Mouse (Mus musculus) heart, embryonic 12.5 days (tissue): ENCODE results near the gene Disc1. TPM values are rescaled to one million over a fixed set of nuclear protein-coding genes. Genes with fewer than 3 reads are reported as not detected.

Source experiments
- ATAC-seq: fragments of 200-750 bp; cut with Nextera tagmentation; 2 replicates; pipeline ENCODE4 v1.8.0; 2017; ENCODE audit warnings: moderate TSS enrichment, moderate library complexity; ENCODE audit not compliant: insufficient number of reproducible peaks, low FRiP score
- H3K27ac ChIP-seq: fragments of 300-500 bp; sonication (generic); 2 replicates; pipeline ENCODE4 v1.5.1; 2016; ENCODE audit warnings: mild to moderate bottlenecking, moderate library complexity; ENCODE audit not compliant: poor library complexity, severe bottlenecking
- H3K27me3 ChIP-seq: fragments of 300-500 bp; sonication (generic); replicated peaks from 2 replicates; pipeline ENCODE4 v1.6.1; 2016; ENCODE audit warnings: mild to moderate bottlenecking, moderate library complexity
- H3K36me3 ChIP-seq: fragments of 300-500 bp; sonication (generic); 2 replicates; pipeline ENCODE4 v1.6.1; 2016; ENCODE audit warnings: mild to moderate bottlenecking, moderate library complexity
- H3K4me1 ChIP-seq: fragments of 300-500 bp; sonication (generic); replicated peaks from 2 replicates; pipeline ENCODE4 v1.6.1; 2016; ENCODE audit warnings: mild to moderate bottlenecking
- H3K4me2 ChIP-seq: fragments of 300-500 bp; sonication (generic); 2 replicates; pipeline ENCODE4 v1.6.1; 2016; ENCODE audit warnings: mild to moderate bottlenecking, moderate library complexity
- H3K4me3 ChIP-seq: fragments of 300-500 bp; sonication (generic); 2 replicates; pipeline ENCODE4 v1.5.1; 2016; ENCODE audit warnings: mild to moderate bottlenecking
- H3K9ac ChIP-seq: fragments of 300-500 bp; sonication (generic); 2 replicates; pipeline ENCODE4 v1.6.1; 2016; ENCODE audit warnings: mild to moderate bottlenecking, moderate library complexity
- H3K9me3 ChIP-seq: fragments of 300-500 bp; sonication (generic); replicated peaks from 2 replicates; pipeline ENCODE4 v1.6.1; 2016; ENCODE audit warnings: mild to moderate bottlenecking, moderate library complexity
- WGBS: fragments of 180-500 bp; shearing (Covaris S2); methylation state at CpG from one replicate; pipeline ENCODE4 v1.1.7; 2016; 5-methylcytosine and 5-hydroxymethylcytosine counted together
- polyA plus RNA-seq: library from polyadenylated mRNA; unstranded; fragments of >200 nt; fragmentation: Nextera tagmentation; extraction: Ambion mirVana; gene quantifications from 2 replicates; pipeline ENCODE4 v1.2.1, GENCODE M21; 2016

Gene Disc1
- polyA plus RNA-seq, 1 experiment from 2014 or later = 2.3 TPM

DNA sequence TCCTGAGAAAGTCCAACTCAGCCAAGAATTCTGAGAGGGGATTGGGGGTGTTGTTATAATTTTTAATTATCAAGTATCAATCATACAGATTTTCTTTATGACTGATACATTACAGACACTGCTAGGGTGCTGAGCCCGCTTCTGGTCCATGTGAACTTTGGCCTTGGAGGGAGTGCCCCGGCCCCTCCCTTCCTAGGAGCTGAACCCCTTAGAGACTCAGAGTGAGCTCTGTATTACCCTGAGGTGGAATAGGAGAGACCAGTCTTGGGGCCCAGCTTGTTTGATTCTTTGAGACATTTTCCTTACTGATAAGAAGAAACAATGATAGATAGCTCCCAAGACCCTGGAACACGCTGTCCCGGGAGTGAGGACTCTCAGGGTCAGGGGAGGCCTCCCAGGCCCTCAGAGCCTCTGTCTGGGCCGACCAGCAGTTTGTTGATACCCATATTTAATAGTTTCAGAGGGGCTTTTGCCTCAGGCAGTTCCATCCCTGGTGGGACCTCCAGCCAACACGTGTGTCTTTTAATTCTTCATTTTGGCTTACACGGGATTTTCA is 192.8 kb downstream of the Disc1 start:
- H3K4me1 ChIP-seq = peaks cover 34% of the 10 kb centered on the region
- no peak overlapping the region for H3K4me3 ChIP-seq
- H3K9ac ChIP-seq = no peak overlapping the region
- no peak for ATAC-seq
- no peak overlapping the region for H3K4me2 ChIP-seq
- no peaks in the 10 kb centered on the region for H3K9me3 ChIP-seq
- no peak overlapping the region for H3K27ac ChIP-seq
- 45% methylated on average over 7 of the region's 7 CpGs for WGBS
- no peaks in the 10 kb centered on the region for H3K27me3 ChIP-seq
- no peaks in the 10 kb centered on the region for H3K36me3 ChIP-seq

DNA sequence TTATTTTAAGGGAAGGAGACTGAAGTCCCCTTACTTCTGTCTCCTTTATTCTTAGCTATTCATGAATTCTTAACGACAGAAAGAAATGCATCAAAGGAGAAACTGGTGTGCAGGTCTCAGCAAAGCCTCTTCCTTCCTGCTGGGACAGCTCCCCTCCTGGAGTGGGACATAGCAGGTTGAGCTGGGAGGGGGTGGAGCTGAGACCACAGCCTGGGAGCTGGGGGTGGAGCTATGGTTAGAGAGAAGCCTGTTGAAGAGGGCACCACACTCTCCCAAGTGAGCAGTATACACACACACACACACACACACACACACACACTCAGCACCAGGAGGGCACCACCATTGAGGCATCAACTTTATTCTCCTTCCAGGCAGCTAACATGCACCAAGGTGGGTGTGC is 193.4 kb downstream of the Disc1 start:
- H3K9ac ChIP-seq = no peak overlapping the region
- 6% methylated on average over 1 of the region's 1 CpGs for WGBS
- peaks cover 29% of the 10 kb centered on the region for H3K4me1 ChIP-seq
- no peak for ATAC-seq
- H3K36me3 ChIP-seq = no peaks in the 10 kb centered on the region
- H3K4me2 ChIP-seq = no peak overlapping the region
- H3K27me3 ChIP-seq = no peaks in the 10 kb centered on the region
- H3K27ac ChIP-seq = no peak overlapping the region
- H3K9me3 ChIP-seq = no peaks in the 10 kb centered on the region
- H3K4me3 ChIP-seq = no peak overlapping the region

DNA sequence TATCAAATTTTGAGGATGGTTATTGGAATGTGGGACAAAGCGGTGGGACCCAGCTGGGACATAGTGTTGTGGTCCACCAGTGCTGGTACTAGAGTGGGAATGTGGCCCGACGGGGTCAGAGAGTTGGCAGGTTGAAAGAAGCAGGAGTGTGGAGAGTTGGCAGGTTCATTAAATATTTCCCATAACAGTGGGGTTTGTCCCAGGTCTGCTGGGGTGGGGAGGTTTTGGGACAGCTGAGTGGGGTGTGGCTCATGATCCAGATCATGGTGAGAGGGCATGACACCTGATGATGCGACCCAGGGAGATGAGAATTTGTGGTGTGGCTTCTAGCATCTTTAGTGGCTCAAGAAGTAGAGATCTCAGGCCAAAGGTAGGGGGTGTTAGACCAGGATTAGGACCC is 199.0 kb downstream of the Disc1 start:
- H3K4me2 ChIP-seq = no peak overlapping the region
- H3K9ac ChIP-seq = no peak overlapping the region
- no peaks in the 10 kb centered on the region for H3K27me3 ChIP-seq
- WGBS = 92% methylated on average over 4 of the region's 4 CpGs
- H3K4me3 ChIP-seq = no peak overlapping the region
- H3K9me3 ChIP-seq = no peaks in the 10 kb centered on the region
- peaks cover 25% of the 10 kb centered on the region for H3K4me1 ChIP-seq
- no peak for ATAC-seq
- no peak overlapping the region for H3K27ac ChIP-seq
- H3K36me3 ChIP-seq = no peaks in the 10 kb centered on the region

DNA sequence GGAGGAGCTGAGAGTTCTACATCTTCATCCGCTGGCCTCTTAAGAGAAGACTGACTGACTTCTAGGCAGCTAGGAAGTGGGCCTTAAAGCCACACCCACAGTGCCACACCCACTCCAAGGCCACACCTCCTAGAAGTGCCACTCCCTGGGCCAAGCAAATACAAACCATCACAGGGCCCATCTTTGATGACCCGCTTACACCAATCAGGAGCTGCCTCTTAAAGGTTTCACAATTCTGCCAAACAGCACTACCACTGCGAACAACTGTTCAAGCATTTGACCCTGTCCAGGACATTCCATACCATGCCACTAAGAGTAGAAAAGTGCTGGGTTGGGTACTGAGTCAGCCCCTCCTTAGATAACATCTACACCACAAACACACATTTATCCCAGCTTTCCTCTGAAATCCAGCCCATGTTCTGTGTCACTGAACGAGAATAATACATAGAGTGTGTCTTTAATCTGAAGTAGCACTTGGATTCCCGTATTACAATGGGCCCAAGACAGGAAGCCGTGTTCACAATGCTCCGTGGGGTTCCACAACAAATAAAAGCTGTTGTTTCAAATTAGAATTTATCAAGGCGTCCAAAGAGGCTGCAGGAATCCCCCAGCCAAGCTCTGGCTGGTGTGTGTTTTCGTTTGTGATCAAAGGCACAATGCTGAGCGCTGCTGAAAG is 199.6 kb downstream of the Disc1 start:
- Histone ChIP-seq H3K4me3 (peak overlapping the region; percentile 49), H3K4me2 (peak overlapping the region; percentile 81), H3K9ac (peak overlapping the region; percentile 69), H3K27ac (peak overlapping the region; percentile 88), H3K9me3 (no peaks in the 10 kb centered on the region), H3K27me3 (no peaks in the 10 kb centered on the region), H3K36me3 (no peaks in the 10 kb centered on the region), H3K4me1 (peaks cover 28% of the 10 kb centered on the region)
- 45% methylated on average over 10 of the region's 10 CpGs for WGBS
- 0 out of 2 replicates have a peak, but pooled peaks have one; percentile 14 for ATAC-seq

DNA sequence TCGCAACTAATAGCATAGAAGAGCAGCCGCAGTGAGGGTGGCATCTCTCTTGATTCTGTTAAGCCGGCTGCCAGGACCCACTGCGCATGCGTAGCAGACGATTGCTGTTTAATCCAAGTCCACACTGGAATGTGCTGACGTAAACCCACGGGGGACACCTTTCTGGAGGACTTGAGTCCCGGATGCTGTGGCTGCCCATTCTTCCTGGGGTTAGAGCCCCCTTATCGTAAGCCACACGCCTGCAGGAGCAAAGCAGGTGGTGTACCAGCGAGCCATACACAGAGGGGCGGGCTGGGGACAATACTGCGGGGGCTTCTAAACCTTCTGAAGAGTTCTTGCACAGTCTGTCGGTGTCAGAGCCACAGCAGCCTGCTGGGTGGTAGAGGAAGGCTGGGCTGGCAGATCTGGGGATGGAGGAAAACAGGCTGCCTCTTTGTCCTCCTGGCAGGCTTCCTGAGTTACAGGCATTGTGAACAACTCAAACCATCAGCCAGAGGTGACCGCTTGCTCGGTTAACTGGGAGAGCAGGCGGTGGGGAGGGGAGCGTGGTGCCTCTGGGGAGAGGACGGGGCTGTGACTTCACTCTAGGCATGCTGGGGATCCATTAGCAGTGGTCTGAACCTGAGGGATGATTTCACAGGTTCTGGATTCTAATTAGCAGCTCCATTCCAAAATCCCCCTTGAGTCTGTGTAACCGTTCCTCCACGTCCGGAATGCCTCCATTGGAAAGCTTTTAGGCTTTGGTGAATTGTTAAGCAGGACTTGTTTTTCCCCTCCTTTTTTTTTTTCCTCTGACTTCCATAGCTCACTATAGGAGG is 200.4 kb downstream of the Disc1 start:
- peak overlapping the region; percentile 69 for H3K9ac ChIP-seq
- peak overlapping the region; percentile 81 for H3K4me2 ChIP-seq
- peak overlapping the region; percentile 49 for H3K4me3 ChIP-seq
- WGBS = 19% methylated on average over 23 of the region's 23 CpGs
- peak overlapping the region; percentile 88 for H3K27ac ChIP-seq
- H3K27me3 ChIP-seq = no peaks in the 10 kb centered on the region
- no peaks in the 10 kb centered on the region for H3K9me3 ChIP-seq
- ATAC-seq = peak; percentile 60
- H3K36me3 ChIP-seq = no peaks in the 10 kb centered on the region
- peaks cover 34% of the 10 kb centered on the region for H3K4me1 ChIP-seq

DNA sequence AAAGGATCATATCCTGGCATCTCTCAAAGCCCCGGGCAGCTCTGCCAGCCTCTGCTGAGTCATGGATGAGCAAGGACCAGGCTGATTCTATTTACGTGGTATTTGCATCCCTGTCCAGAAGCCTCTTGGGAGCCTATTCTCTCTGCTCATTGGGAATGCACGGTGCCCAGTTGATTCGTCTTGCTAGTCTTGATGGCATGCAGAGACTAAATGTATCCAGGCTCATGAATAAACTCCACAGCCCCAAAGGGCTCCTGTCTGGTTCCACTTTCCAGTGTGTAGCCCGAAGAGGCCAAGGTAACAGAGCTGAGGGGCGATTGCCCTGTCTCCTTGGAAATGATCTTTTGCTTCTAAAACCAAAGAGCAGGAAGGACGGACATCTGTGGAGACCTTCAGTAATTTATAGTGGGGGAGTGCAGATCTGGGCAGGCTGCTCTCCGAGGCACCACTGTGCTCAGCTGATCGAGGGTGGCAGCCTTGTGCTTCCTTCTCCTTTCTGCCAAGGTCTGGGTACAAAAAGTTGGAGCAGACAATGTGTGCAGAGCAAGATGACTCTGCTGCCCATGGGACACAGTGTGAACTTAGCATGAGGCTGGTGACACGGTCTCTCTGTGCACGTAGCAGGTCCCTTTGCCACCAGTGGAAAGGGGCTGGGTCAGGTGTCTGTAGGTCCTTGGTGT is 201.2 kb downstream of the Disc1 start:
- 70% methylated on average over 11 of the region's 11 CpGs for WGBS

DNA sequence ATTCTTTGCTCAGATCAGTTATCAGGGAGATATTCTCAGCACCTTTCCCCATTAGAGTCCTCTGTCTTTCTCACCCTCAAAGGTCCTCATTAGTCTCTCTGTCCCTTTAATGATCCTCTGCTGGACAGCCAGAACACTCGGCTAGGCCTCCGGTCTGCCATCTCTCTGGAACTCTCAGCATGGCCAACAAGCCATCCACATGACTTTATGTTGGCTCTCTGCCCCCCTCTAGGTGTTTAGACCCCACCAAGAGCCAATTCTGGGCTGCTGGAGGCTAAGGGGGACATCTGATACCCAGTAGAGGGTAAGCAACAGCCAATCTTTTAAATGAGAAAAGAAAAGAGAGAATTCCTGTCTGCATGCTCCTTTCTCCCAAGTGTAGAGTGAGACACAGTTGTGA is 203.7 kb downstream of the Disc1 start:
- Histone ChIP-seq H3K9ac (no peak overlapping the region), H3K27me3 (no peaks in the 10 kb centered on the region), H3K4me1 (peaks cover 48% of the 10 kb centered on the region), H3K4me2 (no peak overlapping the region), H3K9me3 (no peaks in the 10 kb centered on the region), H3K27ac (no peak overlapping the region), H3K36me3 (no peaks in the 10 kb centered on the region), H3K4me3 (no peak overlapping the region)
- 41% methylated on average over 2 of the region's 2 CpGs for WGBS
- no peak for ATAC-seq

More for the DNA sequence above, 201.2 kb downstream of the Disc1 start:
- Histone ChIP-seq H3K4me3 (no peak overlapping the region), H3K36me3 (no peaks in the 10 kb centered on the region), H3K4me1 (peaks cover 40% of the 10 kb centered on the region), H3K27ac (no peak overlapping the region), H3K4me2 (peak overlapping the region; percentile 81), H3K9me3 (no peaks in the 10 kb centered on the region), H3K27me3 (no peaks in the 10 kb centered on the region), H3K9ac (no peak overlapping the region)
- ATAC-seq = no peak

DNA sequence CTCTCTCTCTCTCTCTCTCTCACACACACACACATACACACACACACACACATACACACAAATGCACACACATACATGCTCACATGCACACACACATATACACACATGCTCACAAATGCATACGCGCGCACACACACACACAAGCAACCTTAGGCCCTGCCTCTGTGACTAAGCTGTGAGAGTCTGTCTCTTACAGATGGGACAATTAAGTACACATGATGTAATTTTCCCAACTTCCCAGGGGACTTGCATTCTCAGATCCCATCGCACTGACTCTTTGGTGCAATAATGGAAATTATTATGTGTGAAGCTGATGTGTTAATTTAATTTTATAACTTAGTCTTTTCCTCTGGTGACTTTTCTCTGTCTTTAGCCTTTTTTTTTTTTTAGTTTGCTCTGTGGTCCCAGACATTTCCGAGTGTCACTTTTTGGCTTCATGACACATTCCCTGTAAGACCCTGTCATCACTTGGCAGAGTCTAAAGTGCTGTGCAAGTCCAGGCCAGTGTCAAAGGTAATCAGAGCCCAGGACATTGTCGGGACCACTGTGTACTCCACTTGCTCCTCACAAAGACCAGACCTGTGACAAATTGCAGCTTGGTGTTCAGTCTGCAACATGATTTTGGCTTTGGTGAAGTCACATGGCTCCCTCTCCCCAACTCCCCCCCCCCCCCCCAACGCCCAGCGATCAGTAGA is 205.0 kb downstream of the Disc1 start:
- ATAC-seq = no peak
- WGBS = 70% methylated on average over 8 of the region's 8 CpGs
- Histone ChIP-seq H3K36me3 (no peaks in the 10 kb centered on the region), H3K27ac (no peak overlapping the region), H3K4me3 (no peak overlapping the region), H3K4me2 (no peak overlapping the region), H3K4me1 (peaks cover 43% of the 10 kb centered on the region), H3K27me3 (no peaks in the 10 kb centered on the region), H3K9ac (no peak overlapping the region), H3K9me3 (no peaks in the 10 kb centered on the region)

DNA sequence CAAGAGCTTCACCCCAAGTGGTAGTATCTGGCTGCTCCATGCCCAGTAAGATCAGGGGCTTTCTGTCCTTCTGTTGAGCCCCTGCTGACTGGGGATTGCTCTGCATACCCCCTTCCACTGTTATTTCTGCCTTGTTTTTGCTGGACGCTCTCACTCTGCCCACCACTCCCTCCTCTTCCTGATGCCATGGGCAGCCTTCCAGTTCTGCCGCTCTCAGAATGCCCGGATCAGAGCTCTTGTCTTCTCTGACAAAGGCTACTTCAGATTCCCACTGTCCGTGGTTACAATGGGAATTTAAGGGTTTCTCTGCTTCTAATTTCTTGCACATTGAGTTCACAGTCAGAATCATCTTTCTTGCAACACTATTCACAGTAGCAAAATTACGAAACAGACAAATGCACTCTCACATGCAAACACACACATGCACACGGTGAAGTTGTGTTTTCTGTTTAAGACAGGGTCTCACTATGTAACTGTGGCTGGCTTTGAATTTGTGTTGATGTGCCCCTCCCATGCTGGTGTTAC is 214.2 kb downstream of the Disc1 start:
- no peak overlapping the region for H3K4me3 ChIP-seq
- WGBS = 60% methylated on average over 6 of the region's 6 CpGs
- H3K36me3 ChIP-seq = no peaks in the 10 kb centered on the region
- no peaks in the 10 kb centered on the region for H3K9me3 ChIP-seq
- no peak for ATAC-seq
- peaks cover 45% of the 10 kb centered on the region for H3K4me1 ChIP-seq
- no peaks in the 10 kb centered on the region for H3K27me3 ChIP-seq
- H3K4me2 ChIP-seq = no peak overlapping the region
- no peak overlapping the region for H3K27ac ChIP-seq
- no peak overlapping the region for H3K9ac ChIP-seq

DNA sequence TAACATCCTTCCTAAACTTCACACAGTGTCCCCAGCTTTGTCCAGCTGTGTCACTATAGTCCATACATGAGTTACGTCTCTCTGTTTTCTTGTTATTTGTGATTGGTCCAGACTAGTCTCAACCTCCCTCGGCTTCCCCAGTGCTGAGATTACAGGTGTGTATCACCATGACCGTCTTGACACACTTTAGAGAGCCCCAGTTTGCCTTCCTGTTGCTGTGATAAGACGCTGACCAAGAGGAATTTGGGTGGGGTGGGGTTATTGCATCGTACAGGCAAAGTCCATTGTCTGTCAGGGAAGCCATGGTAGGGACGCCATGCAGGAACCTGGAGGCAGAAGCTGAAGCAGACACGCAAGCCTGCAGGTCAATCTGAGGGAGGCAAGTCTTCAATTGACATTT is 216.3 kb downstream of the Disc1 start:
- 43% methylated on average over 7 of the region's 7 CpGs for WGBS
- H3K27ac ChIP-seq = no peak overlapping the region
- no peaks in the 10 kb centered on the region for H3K36me3 ChIP-seq
- H3K27me3 ChIP-seq = no peaks in the 10 kb centered on the region
- no peak overlapping the region for H3K4me3 ChIP-seq
- no peak overlapping the region for H3K4me2 ChIP-seq
- no peak for ATAC-seq
- H3K9me3 ChIP-seq = no peaks in the 10 kb centered on the region; the same call in 1 of the 2 replicates
- peaks cover 45% of the 10 kb centered on the region for H3K4me1 ChIP-seq
- H3K9ac ChIP-seq = no peak overlapping the region
